Mouse (Mus musculus) cerebellum, adult 9-10 months (tissue): ENCODE results near the gene Wnt4.

Source experiments
- DNase-seq: peaks from one replicate; pipeline ENCODE4 v3.0.0; 2022

Wnt4 gene

DNA sequence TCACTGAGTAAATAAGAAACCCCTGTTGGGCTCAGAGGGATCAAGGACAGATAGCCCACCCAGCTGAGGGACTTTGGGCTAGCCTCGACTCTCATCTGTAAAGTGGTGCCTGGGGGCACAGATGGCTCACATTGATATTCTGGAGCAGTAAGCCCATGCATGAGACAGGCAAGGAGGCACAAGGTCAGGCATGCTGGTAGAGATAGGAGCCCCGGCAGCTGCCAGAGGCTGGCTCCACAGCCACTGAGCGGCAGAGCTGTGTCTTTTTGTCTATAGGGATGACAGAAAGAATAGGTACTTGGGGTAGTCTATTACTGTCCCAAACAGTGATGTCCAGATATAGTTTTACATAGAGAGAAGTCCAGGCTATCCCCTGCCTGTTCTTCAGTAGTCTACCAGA, 4.0 kb downstream of the Wnt4 start:
- no peak for DNase-seq

DNA sequence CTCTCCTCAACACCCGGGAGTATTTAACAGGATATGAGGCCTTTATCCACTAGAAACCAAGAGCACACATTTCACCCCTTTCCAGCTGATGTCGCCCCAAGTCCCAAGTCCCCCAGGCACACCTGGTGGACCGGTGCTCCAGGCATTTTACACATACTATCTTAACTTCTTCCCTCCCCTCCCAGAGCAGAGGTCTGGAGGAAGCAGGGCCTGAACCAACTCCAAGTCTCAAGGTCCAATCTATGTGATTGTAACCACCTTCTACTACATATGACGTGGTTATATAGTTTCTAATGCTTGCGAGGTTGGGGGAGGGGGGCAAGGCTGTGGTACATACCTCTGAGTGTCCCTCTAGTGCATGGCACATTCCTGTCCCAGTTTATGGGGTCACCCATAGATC, 4.8 kb downstream of the Wnt4 start:
- DNase-seq = no peak

DNA sequence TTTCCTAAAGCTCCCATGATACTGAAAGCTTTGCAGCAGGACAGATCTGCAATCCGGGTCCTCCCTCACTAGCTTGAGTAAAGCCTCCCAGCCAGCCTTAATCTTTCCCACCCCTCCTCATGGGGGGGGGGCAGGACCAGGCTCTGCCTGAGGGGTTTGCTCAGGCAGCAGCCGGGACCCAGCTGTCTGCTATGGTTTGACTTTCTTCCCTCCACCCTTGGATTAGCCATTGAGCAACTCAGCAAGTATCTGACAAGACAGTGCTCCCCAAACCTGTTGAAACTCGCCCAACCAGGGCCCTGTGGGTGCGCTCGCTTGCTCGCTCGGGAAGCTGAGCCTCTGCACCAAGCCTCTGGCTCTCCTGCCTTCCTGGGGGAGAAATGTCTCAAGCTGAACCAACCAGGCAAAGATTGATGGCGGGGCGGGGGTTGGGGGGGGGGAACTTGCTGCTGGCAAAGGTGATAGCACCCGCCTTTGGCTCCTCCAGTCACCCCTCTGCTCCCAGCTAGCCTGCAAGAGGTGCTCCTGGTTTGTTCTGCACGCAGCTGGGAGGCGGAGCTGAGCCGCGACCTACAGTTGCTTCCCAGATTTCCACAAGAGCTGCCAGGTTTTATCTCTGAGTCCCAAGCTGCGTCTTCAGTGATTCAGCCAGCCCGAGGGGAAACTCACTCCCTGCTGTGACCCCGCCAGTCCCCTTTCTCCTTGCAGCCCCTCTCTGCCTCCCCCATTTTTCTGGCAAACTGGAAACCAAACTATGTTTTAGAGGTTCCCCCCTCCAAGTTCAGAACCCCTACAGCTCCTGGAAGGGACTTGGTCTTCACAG, 5.5 kb downstream of the Wnt4 start:
- DNase-seq = no peak

DNA sequence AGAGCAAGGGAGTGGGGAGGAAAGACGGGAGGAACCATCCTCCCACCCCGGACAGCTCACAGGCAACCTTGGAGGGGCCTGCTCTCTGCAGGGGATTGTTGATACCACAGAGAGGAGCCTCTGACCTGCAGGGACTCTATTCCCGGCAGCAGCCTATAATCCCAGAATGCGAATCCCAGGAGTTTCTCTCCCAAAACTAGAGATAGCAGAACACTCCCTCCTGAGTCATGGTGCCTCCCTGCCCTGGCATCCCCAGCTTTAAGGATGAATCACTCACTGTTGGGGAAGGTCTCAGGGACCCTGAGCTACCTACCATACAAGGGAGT, 6.1 kb downstream of the Wnt4 start:
- DNase-seq = no peak

DNA sequence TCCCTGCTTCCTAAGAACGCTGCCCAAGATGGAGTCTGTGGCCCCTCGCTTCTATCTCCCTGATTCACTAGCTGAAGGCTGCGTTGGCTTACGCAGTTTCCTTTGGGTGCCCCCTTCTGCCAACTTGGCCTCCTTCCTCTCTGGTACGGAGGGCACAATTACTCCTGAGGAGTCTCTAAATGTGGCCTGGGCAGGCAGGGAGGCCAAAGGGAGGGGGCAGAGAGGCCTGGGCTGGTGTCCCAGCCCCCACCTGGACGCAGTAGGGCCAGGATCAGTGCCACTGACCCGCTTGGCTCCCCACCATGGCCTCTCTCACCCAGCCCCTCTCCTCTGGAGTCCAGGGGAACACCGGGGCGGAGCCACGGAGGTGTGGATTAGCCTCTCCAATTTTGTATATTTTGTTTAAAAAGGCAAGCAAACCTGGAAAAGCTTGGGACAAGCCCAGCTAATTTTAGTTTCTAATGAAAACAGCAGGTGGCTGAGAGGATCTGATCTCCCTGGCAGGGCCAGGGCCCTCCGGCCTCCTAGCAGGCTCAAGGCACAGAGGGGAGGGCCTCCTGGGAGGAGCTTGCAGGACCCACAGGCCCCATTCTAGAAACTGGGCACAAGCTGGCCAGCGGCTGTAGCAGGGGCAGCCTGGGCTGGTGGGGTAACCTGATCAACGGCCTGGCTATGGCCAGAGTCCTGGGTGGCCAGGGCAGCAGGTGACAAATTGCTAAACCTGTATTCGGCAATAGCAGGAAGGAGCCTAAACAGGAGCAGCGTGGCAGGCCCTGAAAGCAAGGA, 8.8 kb downstream of the Wnt4 start:
- DNase-seq = no peak

DNA sequence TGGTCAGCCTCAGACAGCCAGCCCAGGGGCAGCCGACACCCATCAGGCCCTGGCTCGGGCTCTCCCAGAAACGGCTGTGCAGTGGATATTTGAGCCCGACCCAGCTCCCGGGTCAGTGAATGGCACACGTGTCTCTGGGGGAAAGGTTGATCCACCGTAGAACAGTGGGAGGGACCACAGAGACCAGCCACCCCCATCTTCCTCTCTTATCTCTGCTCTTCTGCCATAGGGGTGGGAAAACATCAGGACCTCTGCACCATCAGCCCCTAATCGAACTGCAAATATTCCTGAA, 9.3 kb downstream of the Wnt4 start:
- DNase-seq = no peak

DNA sequence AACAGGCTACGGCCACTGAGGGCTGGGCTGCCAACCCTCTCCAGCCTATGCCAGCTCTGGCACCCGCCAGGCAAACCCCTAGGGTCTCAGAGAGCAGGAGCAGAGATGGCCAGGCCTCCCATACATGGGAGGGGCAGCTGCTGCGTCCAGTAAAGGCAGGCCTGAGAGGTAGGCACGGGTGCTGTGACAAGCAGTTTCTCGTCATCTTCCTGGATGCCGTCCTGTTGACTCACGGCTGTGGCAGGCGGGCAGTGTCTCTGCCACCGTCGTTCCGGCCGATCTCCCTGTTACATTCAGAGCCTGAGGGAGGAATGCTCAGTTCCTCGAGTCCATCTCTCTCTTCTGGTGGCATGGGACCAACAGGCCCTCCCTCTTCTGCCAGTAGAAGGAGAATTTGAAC, 9.9 kb downstream of the Wnt4 start:
- no peak for DNase-seq

DNA sequence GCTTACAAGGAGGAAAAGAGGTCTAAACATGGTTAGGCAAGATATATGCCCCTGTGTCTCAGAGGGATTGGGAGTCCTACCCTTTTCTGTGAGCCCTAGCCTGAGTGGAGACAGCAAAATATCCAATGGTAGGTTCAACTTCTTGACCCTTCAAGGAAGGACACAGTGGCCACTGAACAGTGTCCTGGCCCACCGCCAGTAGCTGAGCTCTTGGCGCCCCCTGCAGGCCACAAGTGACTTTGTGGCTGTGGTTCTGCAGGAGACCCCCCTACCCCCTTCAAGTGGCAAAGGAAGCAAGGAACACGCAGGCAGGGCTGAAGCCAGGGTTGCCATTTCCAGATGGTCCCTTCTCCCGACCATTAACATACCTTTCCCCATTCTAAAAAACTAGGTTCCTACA, 10.5 kb downstream of the Wnt4 start:
- no peak for DNase-seq

DNA sequence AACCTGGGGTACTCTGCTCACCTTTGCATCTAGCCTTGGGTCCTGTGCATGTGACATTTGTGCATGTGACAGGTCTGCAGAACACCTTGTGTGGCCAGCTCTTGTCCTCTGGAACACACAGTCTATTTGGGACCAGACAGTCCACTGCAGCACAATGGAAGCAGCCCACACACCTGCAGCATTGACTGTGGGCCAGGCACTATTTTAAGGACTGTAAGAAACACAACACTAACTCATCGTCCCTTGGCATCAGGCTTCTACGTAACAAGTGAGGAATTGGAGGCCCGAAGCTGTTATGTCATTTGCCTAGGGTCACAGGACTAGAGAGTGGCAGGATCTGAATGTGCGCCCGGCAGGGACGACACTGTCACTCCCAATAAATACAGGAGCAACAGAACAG, 12.4 kb downstream of the Wnt4 start:
- DNase-seq = no peak

DNA sequence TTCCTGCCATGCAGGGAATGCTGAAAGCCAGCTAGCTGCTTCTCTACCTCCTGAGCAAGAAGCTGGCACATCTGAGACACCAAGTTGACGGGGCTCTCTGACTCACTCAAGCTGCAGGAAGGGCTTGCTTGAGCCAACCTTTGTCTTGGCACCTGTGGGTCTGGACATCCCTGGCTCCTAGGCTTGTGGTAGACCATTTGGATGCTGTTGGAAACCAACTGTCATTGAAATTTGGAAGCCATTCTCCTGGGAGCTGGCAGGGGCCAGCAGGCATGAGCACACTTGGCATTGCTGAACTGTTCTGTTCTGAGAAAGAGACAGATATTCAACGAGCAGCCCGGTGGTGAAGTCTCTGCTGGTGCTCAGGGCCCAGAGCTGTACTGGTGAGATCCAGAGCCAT, 13.0 kb downstream of the Wnt4 start:
- DNase-seq = peak; percentile 86

DNA sequence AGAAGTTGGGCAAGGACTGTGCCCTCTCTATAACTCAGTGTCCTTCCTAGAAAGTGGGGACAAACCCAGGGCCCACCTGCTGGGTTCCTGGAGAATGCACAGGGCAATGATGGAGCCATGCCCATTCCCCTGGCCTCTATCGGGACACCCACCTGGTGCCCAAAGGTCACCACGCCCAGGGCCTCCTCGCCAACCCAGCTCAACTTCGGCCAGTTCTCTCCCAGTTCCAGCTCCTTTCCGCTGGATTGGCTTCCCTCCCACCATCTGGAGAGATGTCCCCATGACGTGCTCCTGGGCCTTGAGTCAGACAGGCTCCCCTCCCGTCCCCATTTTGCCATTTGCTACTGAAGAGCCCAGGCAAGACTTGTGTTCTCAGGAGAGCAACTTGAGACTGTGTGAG, 15.3 kb downstream of the Wnt4 start:
- no peak for DNase-seq

DNA sequence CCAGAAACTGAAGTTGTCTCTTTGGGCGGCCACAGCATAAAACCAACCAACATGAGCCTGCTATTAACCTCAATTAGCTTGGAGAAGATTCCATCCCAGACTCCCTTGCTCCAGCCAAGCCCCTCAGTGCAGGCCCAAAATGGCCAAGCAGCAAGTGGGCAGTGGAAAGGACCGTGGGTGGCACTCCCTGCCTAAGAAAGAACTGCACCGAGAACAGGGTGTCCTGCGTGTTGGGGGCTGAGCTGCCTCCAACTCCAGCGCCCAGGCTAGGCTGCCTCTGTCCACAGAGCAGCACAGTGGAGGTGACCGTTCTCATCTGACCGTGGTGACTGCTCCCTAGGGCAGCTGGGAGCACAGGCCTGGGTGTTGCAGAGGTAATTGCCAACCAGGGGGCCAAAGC, 16.7 kb downstream of the Wnt4 start:
- DNase-seq = no peak

DNA sequence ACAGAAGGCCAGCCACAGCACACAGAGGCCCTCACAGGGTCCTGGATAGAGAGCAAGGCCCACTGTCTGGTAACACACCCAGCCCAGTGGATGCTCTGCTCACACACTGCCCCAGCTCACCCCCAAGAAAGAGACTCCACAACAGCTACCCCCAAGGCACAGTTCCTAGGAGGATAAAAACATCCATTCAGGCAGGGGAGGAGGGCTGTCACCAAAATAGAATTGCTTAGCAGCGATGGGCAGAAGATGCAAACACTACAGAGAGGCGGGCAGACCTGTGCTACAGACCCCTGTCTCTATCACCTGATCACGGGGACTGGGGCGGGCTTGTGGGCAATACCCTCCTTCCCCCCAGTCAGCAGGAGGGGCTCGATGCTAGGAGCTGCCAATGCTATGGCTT, 17.2 kb downstream of the Wnt4 start:
- no peak for DNase-seq

DNA sequence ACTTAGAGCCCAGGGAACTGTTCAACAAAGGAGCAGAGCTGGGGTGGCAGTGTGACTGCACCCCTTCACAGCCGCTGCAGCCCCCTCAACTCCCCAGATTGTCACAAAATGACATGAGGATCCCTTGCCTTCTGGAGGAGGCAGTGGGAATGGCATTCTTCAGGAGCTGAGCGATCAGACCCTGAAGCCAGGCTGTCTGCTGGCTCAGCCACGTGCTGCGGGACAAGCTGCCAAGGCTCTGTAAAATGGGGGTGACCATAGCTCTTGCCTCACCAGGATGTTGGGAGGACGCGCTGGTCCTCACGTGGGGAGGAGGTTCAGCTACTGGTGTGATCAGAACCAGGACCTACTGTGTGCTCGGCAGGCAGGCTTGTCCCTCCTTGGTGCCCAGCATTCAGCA, 17.7 kb downstream of the Wnt4 start:
- DNase-seq = no peak

DNA sequence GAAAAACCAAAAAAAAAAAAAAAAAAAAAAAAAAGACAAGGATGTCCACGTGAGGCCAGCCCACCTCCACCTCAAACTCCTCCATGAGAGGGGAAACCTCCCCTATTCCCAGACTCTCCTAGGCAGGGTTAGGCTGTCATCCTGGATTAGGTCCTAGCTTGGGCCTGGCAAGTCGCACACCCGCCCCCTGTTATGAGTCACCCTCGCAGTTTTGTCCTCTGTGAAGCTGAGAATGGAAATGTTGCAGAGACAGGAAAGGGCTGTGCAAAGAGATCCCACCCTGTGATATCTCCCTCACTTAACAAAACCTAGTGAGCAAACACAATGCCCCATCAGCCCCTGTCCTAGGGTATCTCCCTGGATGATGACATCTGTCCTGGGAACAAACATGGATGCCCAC, 20.3 kb downstream of the Wnt4 start:
- DNase-seq = no peak

DNA sequence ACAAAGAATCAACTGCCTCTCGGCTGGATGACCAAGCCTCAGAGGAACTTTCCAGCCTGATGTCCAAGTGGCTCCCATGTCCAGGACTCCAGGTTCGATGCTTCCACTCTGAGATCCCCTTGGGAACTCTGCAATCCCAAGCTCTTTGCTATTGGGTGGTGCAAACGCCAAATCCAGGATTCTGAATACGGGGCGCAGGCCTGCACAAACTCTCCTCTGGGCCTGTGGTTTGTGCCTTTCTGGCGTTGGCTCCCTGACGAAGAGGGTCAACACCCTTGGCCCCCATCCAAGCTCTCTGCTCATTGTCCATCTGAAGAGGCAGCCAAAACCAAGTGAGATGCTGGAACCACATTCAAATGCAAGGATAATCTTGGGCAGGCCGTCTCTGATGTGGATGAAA, 21.1 kb downstream of the Wnt4 start:
- DNase-seq = no peak

DNA sequence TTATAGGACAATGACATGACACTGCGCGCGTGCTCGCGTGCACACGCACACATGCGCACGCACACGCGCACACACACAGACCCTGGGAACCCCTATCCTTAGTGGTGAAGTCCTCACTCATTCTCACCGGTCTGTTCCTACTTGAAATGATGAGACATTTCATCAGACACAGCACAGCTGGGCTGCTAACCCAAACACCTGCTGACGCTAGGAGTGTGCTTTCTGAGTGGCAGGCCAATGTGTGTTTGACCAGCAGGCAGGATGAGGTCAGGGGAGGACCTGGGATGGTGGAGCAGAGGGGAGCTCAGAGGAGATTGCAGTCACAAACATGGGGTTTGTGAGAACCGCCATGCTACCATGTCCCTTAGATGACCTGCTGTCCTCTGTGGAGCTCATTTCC, 22.9 kb downstream of the Wnt4 start:
- no peak for DNase-seq

DNA sequence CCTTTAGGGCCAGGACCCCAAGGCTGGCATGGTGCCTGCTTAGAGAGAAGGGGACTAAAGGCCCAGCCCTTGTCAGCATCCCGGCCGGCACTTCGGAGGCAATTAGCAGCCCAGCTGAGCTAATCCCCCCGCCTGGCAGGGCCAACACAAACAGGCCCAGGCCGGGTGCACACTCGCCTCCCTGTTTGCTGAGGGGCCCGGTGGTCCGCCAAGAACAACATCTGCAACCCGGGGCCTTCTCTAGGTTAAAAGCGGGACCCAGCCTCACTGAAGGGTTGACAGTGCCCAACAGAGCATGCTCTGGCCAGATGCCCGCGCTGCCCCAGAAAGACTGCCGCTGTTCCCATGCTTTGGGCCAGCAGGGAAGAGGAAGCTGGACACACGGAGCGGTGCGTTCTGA, 24.3 kb downstream of the Wnt4 start:
- DNase-seq = no peak

DNA sequence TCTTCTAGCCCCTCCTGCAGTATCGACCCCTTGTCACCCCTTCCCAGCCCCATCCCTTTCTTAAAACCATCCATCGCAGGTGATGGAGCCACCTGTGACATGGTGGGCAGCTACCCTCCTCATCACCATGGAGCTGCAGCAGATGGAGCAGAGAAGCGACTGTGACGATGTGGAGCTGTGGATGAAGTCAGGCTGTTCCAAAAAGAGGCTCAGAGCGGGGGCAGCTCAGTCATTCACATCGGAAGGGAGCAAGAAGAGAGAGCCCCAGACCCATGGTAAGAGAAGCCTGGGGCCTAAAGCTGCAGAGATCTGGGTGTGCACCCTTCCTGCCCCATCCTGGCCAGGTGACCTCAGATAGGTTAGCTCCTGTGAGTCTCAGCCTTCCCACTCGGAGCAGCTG, 26.8 kb downstream of the Wnt4 start:
- DNase-seq = no peak

DNA sequence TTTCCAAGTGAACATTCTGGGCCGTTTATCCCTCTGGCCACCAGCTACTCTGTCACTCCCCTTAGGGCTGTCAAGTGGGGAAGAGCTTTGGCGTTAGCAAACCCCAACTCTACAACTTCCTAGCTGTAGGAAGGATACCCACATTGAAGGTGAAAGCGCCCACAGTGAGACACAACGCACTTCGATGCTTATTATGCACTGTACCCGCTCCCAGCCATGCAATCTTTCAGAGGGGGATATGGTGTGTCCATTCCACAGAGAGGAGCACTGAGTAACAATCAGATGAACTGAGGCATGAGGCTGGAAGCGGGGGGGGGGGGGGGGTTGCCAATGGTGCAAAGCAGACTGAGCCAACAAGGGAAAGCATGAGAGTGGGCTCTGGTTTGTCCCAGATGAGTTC, 27.8 kb downstream of the Wnt4 start:
- no peak for DNase-seq

DNA sequence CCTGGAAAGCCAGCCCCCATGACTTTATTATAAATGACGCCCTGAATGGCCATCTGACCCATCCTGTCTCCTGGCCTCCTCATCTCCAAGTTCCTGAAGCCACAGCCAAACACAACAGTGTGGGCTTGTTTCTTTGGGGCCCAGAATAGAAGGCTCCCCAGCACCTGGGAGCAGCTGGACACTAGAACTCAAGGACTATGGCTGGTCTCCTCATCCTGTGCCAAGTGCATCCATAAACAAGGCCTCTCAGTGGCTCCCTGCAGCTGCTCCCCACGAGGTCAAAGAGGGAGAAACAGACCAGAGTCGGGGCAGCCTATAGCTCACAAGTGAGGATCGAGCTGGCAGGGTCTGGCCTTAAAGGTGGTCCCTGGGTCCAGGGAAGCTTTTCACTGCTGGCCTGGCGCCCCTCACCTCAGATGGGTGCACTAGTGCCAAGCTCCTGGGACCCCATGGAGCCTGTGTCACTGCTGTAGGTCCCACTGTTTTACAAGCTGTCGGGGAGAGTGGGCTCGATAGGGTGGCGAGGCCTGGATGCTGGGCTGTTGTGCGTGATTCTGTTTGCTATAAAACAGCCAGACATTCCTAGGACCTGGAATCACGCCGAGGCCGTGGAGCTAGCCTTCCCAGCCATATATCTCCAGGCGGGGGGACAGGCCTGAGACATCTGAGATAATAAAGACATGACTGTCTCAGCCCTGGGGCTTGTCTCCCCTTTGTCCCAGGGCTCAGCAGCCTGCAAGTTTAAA, 28.7 kb downstream of the Wnt4 start:
- no peak for DNase-seq

DNA sequence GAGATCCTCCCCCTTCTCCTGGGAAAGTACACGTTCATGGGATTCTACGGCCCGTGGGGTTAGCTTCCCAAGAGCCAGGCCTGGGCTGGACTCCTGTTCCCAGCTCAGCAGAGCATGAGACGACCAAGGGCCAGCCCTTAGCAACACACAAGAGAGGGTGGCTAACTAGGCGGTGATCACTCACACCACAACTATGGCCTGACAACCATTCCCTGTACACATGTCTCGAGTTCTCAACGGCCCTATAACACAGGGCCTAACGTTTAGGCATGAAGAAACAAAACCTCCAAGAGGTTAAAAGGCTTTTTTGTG, 29.2 kb downstream of the Wnt4 start:
- DNase-seq = no peak

DNA sequence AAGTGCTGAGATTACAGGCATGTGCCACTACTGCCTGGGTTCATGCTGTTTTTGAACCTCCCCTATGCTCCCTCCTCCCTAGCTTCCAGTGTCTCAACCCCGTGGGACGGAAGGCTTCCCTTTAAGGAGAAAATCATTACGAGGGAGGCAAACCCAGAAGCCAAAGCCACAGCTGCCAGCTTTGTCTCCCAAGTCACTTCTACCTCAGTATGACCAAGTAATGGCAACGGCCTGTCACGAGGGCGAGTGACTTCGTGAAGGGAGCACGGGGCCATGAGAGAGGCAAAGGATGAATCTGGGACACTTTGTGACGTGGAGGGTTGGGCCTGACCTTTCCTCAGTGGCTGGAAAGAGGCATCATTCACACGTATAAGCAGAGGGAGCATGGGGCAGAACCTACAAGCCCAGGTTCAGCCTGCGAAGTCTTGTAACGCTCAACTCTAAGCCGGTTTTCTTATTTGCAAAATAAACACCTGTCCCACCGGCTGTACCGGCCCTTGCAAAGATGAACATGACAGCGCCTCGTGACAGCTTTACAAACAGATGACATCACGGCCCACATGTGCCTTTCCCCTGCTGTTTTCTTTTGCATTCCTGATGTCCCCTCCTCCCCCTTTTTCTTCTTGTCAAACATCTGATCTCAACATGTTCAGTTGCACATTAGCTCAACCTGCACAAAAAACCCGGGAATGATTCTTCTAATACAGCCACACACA, 29.9 kb downstream of the Wnt4 start:
- DNase-seq = no peak

DNA sequence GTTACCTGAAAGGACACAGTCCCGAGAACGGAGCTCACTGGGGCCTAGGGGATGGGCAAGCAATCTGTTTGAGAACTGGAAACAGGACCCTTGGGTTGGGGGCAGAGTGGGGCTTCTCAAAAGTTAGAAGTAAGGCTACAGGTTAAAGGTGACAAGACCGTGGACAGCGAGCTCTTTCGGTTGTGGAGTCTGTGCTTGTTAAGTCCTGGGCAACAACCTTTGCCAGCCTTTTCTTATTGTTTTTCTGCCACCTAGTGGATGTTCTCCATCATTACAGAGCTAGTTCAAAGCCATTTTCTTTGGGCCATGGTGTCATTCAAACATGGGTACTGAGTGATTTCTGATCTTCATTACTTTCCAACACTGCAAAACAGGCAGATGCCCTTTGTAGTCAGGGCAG, 31.1 kb downstream of the Wnt4 start:
- peak; percentile 77 for DNase-seq
